Mouse (Mus musculus) myocyte (in vitro differentiated cells): Measurements from ENCODE around the gene Stat3.
A peak's percentile ranks its signal among the peaks of the same experiment; 100 is the strongest.

Experiments
- CEBPB ChIP-seq: IDR thresholded peaks from 2 replicates; pipeline ENCODE4 v1.6.1; 2011; ENCODE audit warnings: mild to moderate bottlenecking, moderate library complexity; ENCODE audit not compliant: poor library complexity, insufficient read depth, severe bottlenecking
- E2F4 ChIP-seq: IDR thresholded peaks from one replicate; pipeline ENCODE4 v1.6.1; 2011; ENCODE audit warnings: mild to moderate bottlenecking, control low read depth, moderate library complexity; ENCODE audit not compliant: insufficient read depth
- MAX ChIP-seq: IDR thresholded peaks from one replicate; pipeline ENCODE4 v1.6.1; 2011; ENCODE audit warnings: low read depth, mild to moderate bottlenecking, control low read depth
- MYOD1 ChIP-seq, 3 experiments: IDR thresholded peaks; one replicate each; pipeline ENCODE4 v1.6.1; 2011; ENCODE audit warnings: control low read depth in 2 of 3, low read depth in 2 of 3, mild to moderate bottlenecking in 2 of 3, moderate library complexity in 1 of 3; ENCODE audit not compliant: insufficient read length in 2 of 3, control insufficient read depth in 1 of 3
- MYOG ChIP-seq, 3 experiments: IDR thresholded peaks; one replicate each; pipeline ENCODE4 v1.6.1; 2011; ENCODE audit warnings: control low read depth in 2 of 3, low read depth in 2 of 3, mild to moderate bottlenecking in 2 of 3; ENCODE audit not compliant: insufficient read length in 2 of 3, control insufficient read depth in 1 of 3, insufficient read depth in 1 of 3
- POLR2A ChIP-seq: IDR thresholded peaks from one replicate; pipeline ENCODE4 v1.6.1; 2011; ENCODE audit warnings: low read depth, mild to moderate bottlenecking, control low read depth, moderate library complexity; ENCODE audit not compliant: insufficient read length
- POLR2AphosphoS2 ChIP-seq: IDR thresholded peaks from one replicate; pipeline ENCODE4 v1.6.1; 2011; ENCODE audit warnings: low read depth, control low read depth; ENCODE audit not compliant: insufficient read length
- REST ChIP-seq: IDR thresholded peaks from one replicate; pipeline ENCODE4 v1.6.1; 2011; ENCODE audit warnings: mild to moderate bottlenecking, control low read depth, moderate library complexity; ENCODE audit not compliant: insufficient read depth, insufficient read length
- SRF ChIP-seq: IDR thresholded peaks from one replicate; pipeline ENCODE4 v1.6.1; 2011; ENCODE audit warnings: low read depth; ENCODE audit not compliant: control insufficient read depth, insufficient read length
- TCF12 ChIP-seq: IDR thresholded peaks from one replicate; pipeline ENCODE4 v1.6.1; 2011; ENCODE audit warnings: mild to moderate bottlenecking, control low read depth; ENCODE audit not compliant: poor library complexity, insufficient read depth, severe bottlenecking
- TCF3 ChIP-seq: IDR thresholded peaks from one replicate; pipeline ENCODE4 v1.6.1; 2011; ENCODE audit warnings: low read depth, control low read depth; ENCODE audit not compliant: insufficient read length
- USF1 ChIP-seq: IDR thresholded peaks from one replicate; pipeline ENCODE4 v1.6.1; 2011; ENCODE audit warnings: low read depth, mild to moderate bottlenecking, control low read depth, moderate library complexity

DNA sequence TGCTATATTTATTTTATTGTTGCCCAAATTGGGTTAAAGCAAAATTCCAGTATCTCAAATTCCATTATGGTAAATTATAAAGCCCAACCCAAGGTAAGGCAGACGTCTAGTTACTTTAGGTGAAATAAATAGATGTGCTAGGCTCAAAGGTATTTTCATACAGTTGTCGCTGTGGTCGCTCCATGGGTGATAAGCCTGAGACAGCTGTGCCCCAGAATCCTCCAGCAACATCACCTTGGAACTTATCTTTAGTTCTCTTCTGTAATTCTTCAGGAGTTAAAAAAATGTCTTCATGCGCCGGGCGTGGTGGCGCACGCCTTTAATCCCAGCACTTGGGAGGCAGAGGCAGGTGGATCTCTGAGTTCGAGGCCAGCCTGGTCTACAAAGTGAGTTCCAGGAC is 100.4 kb downstream of the Stat3 start:
- TF ChIP-seq POLR2A (no peak), MAX (no peak), SRF (no peak), CEBPB (no peak), MYOD1 (IDR thresholded peaks at IDR 0.05; ENCODE audit: control insufficient read depth in 1 of 3, insufficient read length in 2 of 3, low read depth in 2 of 3) (peak in 2 of 3 experiments; percentile 11 to 71), E2F4 (no peak), MYOG (IDR thresholded peaks at IDR 0.05; ENCODE audit: control insufficient read depth in 1 of 3, insufficient read depth in 1 of 3, insufficient read length in 2 of 3, low read depth in 2 of 3) (peak in 2 of 3 experiments; percentile 45 to 81), POLR2AphosphoS2 (no peak), TCF12 (peak; percentile 46), USF1 (no peak), TCF3 (no peak), REST (no peak)
